Mouse (Mus musculus) heart, adult 18-20 months (tissue): ENCODE results near the gene Fam162a. TPM values are rescaled to one million over a fixed set of nuclear protein-coding genes. Genes with fewer than 3 reads are reported as not detected.
A peak's percentile ranks its signal among the peaks of the same experiment; 100 is the strongest.
"Not testable (repeated sequence)": the region's sequence is repeated elsewhere in the genome, so short reads cannot be mapped to it uniquely, and the experiment has no call there.

Experiments used
- DNase-seq, 2 experiments: peaks; one replicate each; pipeline ENCODE4 v3.0.0; 2021 to 2022; ENCODE audit warnings: mixed read lengths in 1 of 2
- long read RNA-seq, 2 experiments: library from polyadenylated mRNA; stranded (forward); transcript quantifications; one replicate each; pipeline ENCODE4 v2.0.0; 2021
- total RNA-seq, 2 experiments: library from RNA; stranded (reverse); gene quantifications; 2 replicates each; pipeline ENCODE4 v1.2.3; 2021

Gene Fam162a
- 100 to 1,000 TPM; 252 to 253 TPM for total RNA-seq
- long read RNA-seq, experiment 1, transcript Fam162a-201 (5 exons, 718 nt) = major isoform, 164 of 167 reads
- long read RNA-seq, experiment 1, partial matches to known transcripts = 1 of 167 reads
- long read RNA-seq, experiment 1, other reads (novel, unspliced or antisense) = 2 of 167 reads
- long read RNA-seq, experiment 2, transcript Fam162a-201 (5 exons, 718 nt) = major isoform, 141 of 146 reads
- long read RNA-seq, experiment 2, partial matches to known transcripts = 5 of 146 reads
- long read RNA-seq, experiment 2, other reads (novel, unspliced or antisense) = 0 of 146 reads

DNA sequence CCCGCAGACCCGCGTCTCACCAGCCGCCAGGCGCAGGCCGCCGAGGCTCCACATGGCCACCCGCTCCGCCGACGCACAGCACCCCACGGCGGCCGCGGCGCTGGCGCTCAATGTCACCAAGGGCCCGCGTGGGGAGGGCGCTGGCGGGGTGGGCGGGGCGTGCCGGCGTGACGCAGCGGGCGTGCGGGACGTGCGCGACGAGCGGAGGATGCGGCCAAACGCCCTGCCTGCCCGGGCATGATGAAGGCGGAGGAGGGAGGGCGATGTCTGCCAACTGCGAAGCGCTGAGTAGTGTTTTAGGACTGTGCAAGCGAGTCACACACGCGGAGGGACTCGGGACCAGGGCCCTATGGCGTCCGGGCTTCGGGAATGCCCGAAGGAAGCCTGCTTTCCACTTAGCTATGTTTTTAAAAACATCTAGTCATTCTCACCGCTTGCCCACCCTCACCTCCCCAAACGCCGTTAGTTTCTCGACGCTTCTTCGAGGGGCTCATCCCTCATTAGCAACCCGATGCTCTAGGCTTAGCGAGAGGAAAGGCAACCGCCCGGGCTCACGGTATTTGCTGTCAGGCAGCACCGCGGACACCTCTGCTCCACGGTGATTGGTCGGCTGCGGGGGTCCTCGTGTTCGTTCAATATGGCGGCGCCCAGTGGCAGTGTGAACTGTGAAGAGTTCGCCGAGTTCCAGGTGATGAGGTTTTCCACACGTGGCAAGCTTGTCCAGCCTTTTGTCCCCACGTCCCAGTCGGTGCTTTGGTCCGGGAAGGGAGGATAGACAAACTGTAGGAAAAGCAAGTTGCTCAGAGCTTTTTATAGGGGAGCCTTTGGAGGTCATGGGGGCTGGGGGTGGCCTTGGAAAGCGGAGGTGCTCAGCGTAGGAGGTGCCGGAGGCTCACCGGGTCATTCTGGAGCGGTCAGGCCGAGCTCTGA, at the start of gene Fam162a, which contains the start of gene Ccdc58:
Fam162a (minus strand) TSS at position 145 of the 930 bp plus-strand sequence.
Ccdc58 (plus strand) TSS at position 236 of the 930 bp plus-strand sequence.
- DNase-seq = peak; percentile 93 to 96

- DNase-seq = not testable (repeated sequence)
These were observed 44.4 kb upstream of the Fam162a start for GRCm38 (mm10) chr16:36115751-36116150.

DNA sequence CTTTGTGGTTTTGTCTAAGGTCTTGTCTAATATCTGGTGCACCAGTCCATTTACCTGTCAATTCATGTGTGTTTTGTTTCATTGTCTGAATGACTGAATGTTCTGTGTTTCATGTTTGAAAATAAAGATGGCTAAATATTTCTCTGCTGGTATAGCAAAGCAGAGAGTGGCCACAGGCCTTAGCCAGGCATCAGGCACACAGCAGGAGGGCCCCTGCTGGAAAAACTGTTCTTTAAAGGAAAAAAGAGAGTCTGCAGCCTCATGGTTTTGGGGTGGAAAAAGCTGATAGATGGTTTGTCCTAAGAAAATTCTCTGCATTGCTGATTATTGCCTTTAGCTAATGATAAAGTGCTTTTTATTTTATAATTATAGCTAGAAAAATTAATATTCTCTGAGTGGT, 40.1 kb upstream of the Fam162a start:
- not testable (repeated sequence) for DNase-seq

GRCm38 (mm10) chr16:36102211-36102610, 30.8 kb upstream of the Fam162a start:
- no peak for DNase-seq

- DNase-seq = no peak
These were observed 30.1 kb upstream of the Fam162a start for GRCm38 (mm10) chr16:36101526-36101925.

GRCm38 (mm10) chr16:36097813-36098499, 26.6 kb upstream of the Fam162a start:
- not testable (repeated sequence) for DNase-seq

DNA sequence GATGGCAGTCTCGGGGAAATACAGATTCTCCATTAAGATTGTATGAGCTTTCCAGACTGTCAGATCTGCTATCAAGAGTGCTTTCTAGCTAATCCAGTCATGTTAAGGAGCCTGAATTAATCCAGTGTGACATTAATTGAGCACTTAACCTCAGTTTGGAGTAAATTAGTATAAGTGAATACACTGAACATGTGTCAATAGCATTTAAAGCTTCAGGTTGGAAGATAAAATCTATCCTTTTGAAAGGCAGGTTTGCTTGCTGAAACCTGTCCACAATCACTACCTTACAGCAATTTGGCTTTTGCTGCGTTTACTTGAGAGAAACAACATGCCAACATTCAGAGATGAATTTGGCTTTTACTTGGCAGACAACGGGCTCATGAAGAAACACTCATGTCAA, 22.7 kb upstream of the Fam162a start:
- no peak for DNase-seq

GRCm38 (mm10) chr16:36090785-36091509, 19.6 kb upstream of the Fam162a start:
- no peak for DNase-seq

- no peak for DNase-seq
These were observed 18.6 kb upstream of the Fam162a start for GRCm38 (mm10) chr16:36089850-36090616.

- peak; percentile 18 to 35 for DNase-seq
These were observed 17.7 kb upstream of the Fam162a start for GRCm38 (mm10) chr16:36089065-36089464.

GRCm38 (mm10) chr16:36087846-36088245, 16.5 kb upstream of the Fam162a start:
- no peak for DNase-seq

DNA sequence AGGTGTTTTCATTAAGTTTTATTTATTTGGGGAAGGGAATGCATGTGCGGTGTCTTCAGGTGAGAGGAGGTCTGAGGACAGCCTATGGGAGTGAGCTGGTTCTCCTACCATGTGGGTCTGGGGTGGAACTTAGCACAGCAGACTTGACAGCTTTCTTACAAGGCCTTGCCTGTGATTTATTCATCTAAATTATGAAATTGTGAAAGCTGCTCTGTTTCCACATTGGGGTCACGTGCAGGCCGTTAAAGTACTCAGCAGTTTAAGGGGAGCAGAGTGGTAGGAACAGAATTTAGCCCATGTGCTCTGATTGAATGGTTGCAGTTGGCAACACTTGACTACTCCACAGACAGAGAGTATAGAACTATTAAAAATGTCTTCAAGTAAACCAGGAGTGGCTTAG, 8.5 kb upstream of the Fam162a start:
- DNase-seq = no peak

- no peak for DNase-seq
These were observed 3.4 kb upstream of the Fam162a start for GRCm38 (mm10) chr16:36074772-36075171.

DNA sequence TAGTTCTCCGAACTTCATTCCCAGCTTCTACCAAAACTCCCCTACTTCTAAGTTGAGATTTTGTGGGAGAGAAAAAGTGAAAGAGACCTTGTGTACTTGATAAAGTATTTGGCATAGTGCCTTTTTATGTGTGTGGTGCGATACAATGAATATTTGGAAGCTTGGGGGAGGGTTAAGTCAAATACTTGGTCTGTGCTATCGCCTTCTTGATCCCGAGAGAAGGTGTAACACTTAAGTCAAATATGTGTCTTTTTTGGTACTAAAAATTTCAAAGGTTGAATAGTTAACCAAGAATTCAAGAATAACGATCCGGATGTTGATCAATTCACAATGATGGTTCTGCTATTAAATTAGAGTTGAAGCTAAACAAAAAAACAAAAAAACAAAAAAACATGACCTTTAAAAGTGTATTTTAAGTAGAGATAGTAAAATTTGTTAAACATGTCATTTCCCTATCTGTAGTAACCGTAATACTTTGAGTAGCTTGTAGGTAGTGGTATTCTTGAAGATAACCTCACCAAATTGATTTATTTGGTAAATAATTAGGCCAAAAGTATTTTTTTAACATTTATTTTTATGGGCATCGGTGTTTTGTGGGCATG, 1.1 kb upstream of the Fam162a start:
- DNase-seq = no peak

DNA sequence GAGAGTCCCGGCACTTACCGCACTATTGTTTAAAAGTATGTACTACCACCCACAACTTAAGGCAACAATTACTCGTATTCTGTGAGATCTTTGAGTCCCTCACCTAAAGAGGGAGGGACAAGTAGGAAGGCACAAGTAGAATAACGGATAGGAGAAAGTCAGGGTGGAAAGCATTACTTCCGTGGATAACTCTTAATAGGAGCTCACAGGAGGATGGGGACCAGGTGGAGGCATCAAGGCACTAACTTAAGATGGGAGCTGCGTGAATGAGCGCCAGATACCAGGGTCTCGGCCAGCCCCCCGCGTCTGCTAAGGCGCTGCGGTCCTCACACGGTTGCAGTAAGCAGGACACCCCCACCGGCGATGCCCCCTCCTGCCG, 334 bp downstream of the Fam162a start:
- DNase-seq = no peak

DNA sequence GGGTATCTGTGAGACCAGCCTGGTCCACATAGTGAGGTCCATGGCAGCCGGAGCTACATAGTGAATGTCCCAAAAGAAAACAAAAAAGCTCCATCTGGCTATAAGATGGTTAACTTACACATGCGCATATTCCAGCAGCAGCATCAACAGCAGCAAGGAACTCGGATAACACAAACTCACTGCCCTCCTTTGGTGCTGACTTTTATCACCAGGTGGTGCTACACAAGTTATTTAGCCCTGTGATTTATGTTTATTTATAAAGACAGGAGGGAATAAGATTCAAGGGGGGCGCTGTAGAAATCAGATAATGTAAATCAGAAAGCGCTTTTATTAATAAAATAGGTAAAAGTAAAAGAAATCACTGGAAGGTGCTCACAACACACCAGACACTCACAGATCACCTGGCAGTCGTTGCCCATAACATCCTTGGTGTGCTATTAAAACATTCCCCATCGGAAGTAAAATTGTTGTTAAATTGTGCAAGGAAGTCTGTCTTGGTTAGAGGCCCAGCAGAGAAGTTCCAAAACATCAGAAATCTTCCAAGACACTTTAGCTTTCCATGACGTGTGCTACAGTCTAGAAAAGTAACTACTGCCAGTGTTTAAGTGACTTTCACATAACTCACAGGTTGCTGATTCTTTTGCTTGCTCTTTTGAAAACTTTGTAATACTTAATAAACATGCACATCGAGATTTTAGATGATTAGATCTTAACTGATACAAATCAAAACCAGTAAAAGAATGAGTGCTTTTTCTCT, 1.4 kb downstream of the Fam162a start:
- DNase-seq = no peak

GRCm38 (mm10) chr16:36068356-36068755, 3.0 kb downstream of the Fam162a start:
- no peak for DNase-seq

- peak in 1 of 2 experiments; percentile 18 for DNase-seq
These were observed 3.7 kb downstream of the Fam162a start for GRCm38 (mm10) chr16:36067694-36068093.

DNA sequence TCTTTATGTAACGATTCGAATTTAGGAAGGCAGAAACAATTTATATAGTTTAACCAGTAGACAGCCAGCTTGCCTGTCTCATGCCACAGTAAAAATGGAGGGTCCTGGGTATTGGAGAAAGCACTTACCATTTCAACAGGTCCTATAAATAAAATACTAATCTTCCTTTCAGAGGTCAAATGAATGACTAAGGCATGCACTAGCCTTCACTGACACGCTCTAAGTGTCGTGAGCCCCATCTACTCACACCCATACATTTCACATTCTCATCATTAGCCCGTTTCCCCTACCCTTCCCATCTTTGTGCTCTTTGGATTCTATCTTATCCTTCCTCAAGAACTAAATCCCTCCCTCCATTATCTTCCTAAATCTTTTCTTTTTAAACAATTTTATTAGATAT, 6.5 kb downstream of the Fam162a start:
- DNase-seq = no peak

- DNase-seq = no peak
These were observed 8.1 kb downstream of the Fam162a start for GRCm38 (mm10) chr16:36063315-36063714.
